Mouse (Mus musculus): ENCODE measurements around the gene Sgca. TPM values are rescaled to one million over a fixed set of nuclear protein-coding genes. Genes with fewer than 3 reads are reported as not detected.

Sgca gene
- polyA plus RNA-seq, 1 experiment from 2014 or later, result not detected

DNA sequence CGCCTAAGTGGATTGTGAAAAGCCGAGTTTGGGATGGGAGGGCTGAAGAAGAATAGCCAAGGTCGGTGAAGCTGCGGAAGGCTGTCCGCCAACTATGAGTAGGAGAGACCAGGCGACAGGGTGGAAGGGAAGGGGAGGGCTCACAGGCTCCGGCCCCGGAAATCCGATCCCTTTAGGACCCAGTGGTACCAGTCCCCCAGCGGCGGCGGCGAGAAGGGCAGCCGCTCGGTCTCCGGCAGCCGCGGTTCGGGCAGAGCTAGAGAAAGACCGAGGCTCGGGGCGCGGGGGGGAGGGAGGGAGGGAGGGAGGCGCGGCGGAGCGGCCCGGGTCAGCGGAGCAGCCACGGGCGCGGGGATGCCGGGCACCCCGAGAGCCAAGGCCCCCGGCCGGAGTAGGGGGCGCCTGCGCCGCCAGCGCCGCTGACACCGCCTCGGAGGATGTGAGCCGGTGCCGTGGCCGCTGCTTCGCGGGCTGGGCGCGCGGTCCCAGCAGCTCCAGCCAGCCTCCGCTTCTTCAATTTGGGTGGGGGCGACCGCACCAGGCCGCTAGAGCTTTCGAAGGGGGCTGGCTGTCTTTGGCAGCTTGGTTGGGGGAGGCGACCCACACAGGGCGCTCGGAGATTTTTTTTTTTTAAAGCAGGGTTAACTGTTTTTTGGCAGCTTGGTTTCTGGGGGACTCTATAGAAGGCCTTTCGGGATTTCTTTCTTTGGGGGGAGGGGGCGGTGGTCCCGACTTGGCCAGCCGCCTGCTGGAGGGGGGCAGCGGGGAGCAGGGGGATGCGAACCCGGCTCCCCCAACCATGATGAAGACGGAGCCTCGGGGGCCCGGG lies 14.8 kb upstream of the Sgca start, which contains the start of gene Ppp1r9b:
Gene Ppp1r9b, plus strand, starts transcription at position 287 of the 829 bp plus-strand sequence.
- Histone ChIP-seq H3K27me3 (ENCODE audit: control insufficient read depth, insufficient read depth, low read length) (peaks cover 4% of the 10 kb centered on the region; the same call in 1 of the 2 replicates), H3K27ac (ENCODE audit: low read depth, low read length) (peak within 1 kb of the TSS; percentile 92), H3K4me3 (ENCODE audit: low read depth, low read length) (peak within 1 kb of the TSS; percentile 97), H3K36me3 (ENCODE audit: control insufficient read depth, insufficient read depth, low read length) (no peaks in the 10 kb centered on the region), H3K4me2 (ENCODE audit: low read depth, low read length) (peak within 1 kb of the TSS; percentile 100), H3K4me1 (ENCODE audit: control insufficient read depth, insufficient read depth, low read length) (peaks cover 49% of the 10 kb centered on the region), H3K9ac (replicated peaks; ENCODE audit: low read depth, low read length) (peak within 1 kb of the TSS; percentile 98), H3K9me3 (ENCODE audit: control insufficient read depth, low read length) (no peaks in the 10 kb centered on the region)
- 0% methylated on average over 57 of the region's 69 CpGs for WGBS
- ATAC-seq (ENCODE audit: low read depth), result peak; percentile 84

DNA sequence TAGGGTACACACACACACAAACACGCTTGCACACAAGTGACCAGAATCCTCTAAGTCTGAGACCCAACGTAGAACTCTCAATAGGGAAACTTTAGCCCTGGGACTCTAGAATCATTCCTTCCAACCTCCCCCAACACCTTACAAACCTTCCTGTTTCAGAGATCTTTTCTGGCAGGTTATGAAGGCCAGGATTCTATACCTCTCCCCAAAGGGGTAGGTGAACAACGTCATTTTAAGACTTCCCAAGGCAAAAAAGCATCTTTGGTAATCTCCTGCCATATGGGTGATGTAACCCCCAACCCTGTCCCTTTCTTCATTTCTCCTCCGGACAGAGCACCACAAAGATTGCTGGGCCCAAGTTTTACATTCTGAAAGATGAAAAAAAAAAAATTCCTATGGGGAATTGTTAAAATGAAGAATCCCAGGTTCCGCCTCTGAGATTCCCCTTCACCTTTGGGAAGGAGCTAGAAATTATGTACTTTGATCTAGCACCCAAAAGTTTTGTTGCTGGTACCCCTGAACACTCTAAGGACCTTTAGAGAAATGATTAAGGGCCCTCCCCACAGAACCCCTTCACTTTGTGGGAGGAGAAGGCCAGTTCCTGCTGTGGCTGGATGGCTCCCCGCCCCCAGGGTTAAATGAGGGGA lies 14.1 kb upstream of the Sgca start:
- Histone ChIP-seq H3K27me3 (ENCODE audit: control insufficient read depth, insufficient read depth, low read length) (peaks cover 4% of the 10 kb centered on the region; the same call in 1 of the 2 replicates), H3K27ac (ENCODE audit: low read depth, low read length) (peak overlapping the region; percentile 92), H3K9me3 (ENCODE audit: control insufficient read depth, low read length) (no peaks in the 10 kb centered on the region), H3K4me3 (ENCODE audit: low read depth, low read length) (peak overlapping the region; percentile 97), H3K36me3 (ENCODE audit: control insufficient read depth, insufficient read depth, low read length) (no peaks in the 10 kb centered on the region), H3K9ac (replicated peaks; ENCODE audit: low read depth, low read length) (peak overlapping the region; percentile 5; the same call in 1 of the 2 replicates), H3K4me1 (ENCODE audit: control insufficient read depth, insufficient read depth, low read length) (peaks cover 41% of the 10 kb centered on the region), H3K4me2 (ENCODE audit: low read depth, low read length) (peak overlapping the region; percentile 100)
- 46% methylated on average over 6 of the region's 6 CpGs for WGBS
- no peak for ATAC-seq (ENCODE audit: low read depth)

DNA sequence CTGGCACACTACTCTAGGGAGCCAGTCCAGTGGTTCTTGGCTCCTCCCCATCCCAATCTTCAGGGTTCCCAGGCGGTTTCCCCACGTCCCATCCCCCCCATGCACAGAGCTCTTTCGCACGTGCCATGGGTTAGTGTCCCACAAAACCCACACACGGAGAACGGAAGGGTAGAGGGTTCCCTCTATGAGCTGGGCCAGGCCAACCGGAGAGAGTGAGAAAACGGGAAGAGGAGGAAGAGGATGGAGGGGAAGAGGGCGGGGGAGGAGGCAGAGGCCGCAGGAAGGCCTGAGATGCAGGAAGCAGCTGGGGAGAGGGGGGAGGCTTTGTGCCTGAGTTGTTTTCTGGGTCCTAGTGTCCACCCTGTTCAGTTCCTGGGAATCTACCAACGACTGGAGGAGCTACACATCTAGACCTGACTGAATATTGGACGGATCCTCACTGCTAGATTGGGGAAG lies 13.5 kb upstream of the Sgca start:
- Histone ChIP-seq H3K9ac (replicated peaks; ENCODE audit: low read depth, low read length) (peak overlapping the region; percentile 63), H3K4me1 (ENCODE audit: control insufficient read depth, insufficient read depth, low read length) (peaks cover 35% of the 10 kb centered on the region), H3K4me3 (ENCODE audit: low read depth, low read length) (peak overlapping the region; percentile 97), H3K27me3 (ENCODE audit: control insufficient read depth, insufficient read depth, low read length) (peaks cover 4% of the 10 kb centered on the region; the same call in 1 of the 2 replicates), H3K4me2 (ENCODE audit: low read depth, low read length) (peak overlapping the region; percentile 100), H3K27ac (ENCODE audit: low read depth, low read length) (peak overlapping the region; percentile 91), H3K36me3 (ENCODE audit: control insufficient read depth, insufficient read depth, low read length) (no peaks in the 10 kb centered on the region), H3K9me3 (ENCODE audit: control insufficient read depth, low read length) (no peaks in the 10 kb centered on the region)
- ATAC-seq (ENCODE audit: low read depth), result peak; percentile 68
- 0% methylated on average over 12 of the region's 12 CpGs for WGBS

DNA sequence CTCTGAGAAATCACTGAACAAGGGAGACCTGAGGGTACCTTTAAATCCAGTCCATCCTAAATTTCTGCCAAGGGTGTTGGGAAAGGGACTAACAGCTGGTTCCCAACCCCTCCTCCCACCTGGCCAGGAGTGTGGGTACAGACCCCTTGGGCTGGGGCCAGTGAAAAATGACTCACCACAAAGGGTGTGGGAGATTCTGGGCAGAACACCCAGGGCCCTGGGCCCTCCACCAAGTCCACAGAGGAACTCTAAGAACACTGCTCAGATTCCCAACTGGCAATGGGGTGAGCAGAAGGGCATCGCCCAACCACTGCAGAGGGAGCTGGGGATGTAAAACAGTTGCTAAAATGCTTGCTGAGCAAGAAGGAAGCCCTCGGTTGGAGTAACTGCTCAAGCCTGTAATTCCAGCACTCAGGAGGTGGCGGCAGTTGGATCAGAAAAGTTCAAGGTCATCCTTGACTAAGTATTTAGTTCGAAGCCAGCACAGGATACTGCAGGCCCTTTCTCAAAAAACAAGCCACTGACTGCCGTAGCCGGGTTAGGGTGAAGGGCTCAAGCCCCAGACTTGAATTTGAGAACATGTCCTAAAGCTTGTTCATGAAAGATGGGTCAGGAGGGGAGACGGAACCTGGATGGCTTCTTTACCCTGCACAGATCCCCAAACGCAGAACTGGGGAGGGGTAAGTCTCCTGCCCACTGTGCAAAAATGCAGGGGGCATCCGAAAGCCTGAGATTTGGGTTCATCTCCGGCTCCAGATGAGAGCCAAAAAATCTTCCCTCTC lies 12.8 kb upstream of the Sgca start:
- Histone ChIP-seq H3K27me3 (ENCODE audit: control insufficient read depth, insufficient read depth, low read length) (peaks cover 4% of the 10 kb centered on the region; the same call in 1 of the 2 replicates), H3K9me3 (ENCODE audit: control insufficient read depth, low read length) (no peaks in the 10 kb centered on the region), H3K4me3 (ENCODE audit: low read depth, low read length) (peak overlapping the region; percentile 40), H3K27ac (ENCODE audit: low read depth, low read length) (peak overlapping the region; percentile 91), H3K4me1 (ENCODE audit: control insufficient read depth, insufficient read depth, low read length) (peaks cover 29% of the 10 kb centered on the region), H3K9ac (replicated peaks; ENCODE audit: low read depth, low read length) (peak overlapping the region; percentile 63), H3K4me2 (ENCODE audit: low read depth, low read length) (peak overlapping the region; percentile 100), H3K36me3 (ENCODE audit: control insufficient read depth, insufficient read depth, low read length) (no peaks in the 10 kb centered on the region)
- no peak for ATAC-seq (ENCODE audit: low read depth)
- whole genome bisulfite sequencing, result 18% methylated on average over 10 of the region's 10 CpGs

DNA sequence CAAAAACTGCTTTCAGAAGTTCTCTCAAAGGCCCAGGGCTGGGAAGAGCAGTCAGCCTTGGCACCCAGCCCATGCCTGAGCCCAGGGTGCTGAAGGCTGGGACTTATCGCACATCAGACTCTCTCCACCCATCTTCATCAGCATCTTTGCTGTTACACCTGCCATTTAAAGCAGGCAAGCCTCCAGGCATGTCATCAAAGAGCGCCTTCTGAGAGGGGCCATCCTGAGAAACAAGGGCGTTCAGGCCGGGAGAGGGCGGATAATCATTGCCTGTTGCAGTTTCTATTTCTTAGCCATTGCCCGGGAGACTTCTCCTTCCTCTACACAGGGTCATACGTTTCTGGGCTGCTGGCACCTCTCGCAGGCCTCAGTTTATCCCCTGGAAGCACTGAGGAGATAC lies 11.7 kb upstream of the Sgca start:
- WGBS, result 82% methylated on average over 8 of the region's 8 CpGs

DNA sequence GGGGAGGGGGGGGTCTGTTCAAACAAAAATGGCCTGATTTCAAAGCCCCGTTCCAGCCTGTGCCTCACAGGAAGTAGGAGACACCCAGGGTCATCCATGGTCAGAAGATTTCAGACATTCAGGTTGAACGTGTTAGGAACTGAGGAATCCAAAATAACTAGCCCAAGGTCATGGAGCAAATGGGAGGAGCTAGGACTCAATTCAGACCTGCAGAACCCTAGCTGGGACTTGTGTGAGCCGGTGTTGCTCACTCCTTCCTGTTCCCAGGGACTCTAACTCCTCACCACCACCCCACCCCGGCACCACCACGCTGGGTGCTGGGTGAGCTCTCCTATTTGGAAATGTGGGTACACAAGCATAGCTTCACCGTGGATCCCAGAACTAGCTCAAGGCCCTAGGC lies 11.2 kb upstream of the Sgca start:
- Histone ChIP-seq H3K9me3 (ENCODE audit: control insufficient read depth, low read length) (no peaks in the 10 kb centered on the region), H3K27me3 (ENCODE audit: control insufficient read depth, insufficient read depth, low read length) (peaks cover 3% of the 10 kb centered on the region; the same call in 1 of the 2 replicates), H3K4me2 (ENCODE audit: low read depth, low read length) (no peak overlapping the region), H3K4me3 (ENCODE audit: low read depth, low read length) (no peak overlapping the region), H3K4me1 (ENCODE audit: control insufficient read depth, insufficient read depth, low read length) (peaks cover 17% of the 10 kb centered on the region), H3K36me3 (ENCODE audit: control insufficient read depth, insufficient read depth, low read length) (no peaks in the 10 kb centered on the region), H3K9ac (replicated peaks; ENCODE audit: low read depth, low read length) (no peak overlapping the region), H3K27ac (ENCODE audit: low read depth, low read length) (no peak overlapping the region)
- 63% methylated on average over 6 of the region's 6 CpGs for WGBS
- no peak for ATAC-seq (ENCODE audit: low read depth)

More for the DNA sequence above, 11.7 kb upstream of the Sgca start:
- H3K27me3 ChIP-seq (ENCODE audit: control insufficient read depth, insufficient read depth, low read length), result peaks cover 4% of the 10 kb centered on the region; the same call in 1 of the 2 replicates
- H3K27ac ChIP-seq (ENCODE audit: low read depth, low read length), result no peak overlapping the region
- H3K4me1 ChIP-seq (ENCODE audit: control insufficient read depth, insufficient read depth, low read length), result peaks cover 19% of the 10 kb centered on the region
- no peak for ATAC-seq (ENCODE audit: low read depth)
- H3K4me3 ChIP-seq (ENCODE audit: low read depth, low read length), result no peak overlapping the region
- H3K9ac ChIP-seq (replicated peaks; ENCODE audit: low read depth, low read length), result no peak overlapping the region
- H3K36me3 ChIP-seq (ENCODE audit: control insufficient read depth, insufficient read depth, low read length), result no peaks in the 10 kb centered on the region
- no peak overlapping the region for H3K4me2 ChIP-seq (ENCODE audit: low read depth, low read length)
- H3K9me3 ChIP-seq (ENCODE audit: control insufficient read depth, low read length), result no peaks in the 10 kb centered on the region

DNA sequence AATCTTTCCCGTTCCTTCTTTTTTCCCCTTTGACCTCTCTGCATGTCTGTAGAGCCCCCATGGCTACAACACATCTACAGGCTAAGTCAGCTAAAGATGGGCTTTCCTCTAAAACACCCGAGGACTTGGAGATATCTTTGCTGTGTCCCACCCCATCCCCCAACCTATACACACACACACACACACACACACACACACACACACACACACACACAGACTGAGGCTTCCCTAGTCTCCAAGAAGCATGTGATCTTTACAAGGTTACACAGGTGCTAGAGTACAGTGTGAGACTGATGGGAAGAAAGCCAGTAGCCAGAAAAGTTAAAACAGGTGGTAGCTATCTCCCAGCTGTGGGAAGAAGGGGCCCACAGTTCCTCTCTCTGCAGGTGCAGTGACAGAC lies 10.3 kb upstream of the Sgca start:
- Histone ChIP-seq H3K4me1 (ENCODE audit: control insufficient read depth, insufficient read depth, low read length) (peaks cover 15% of the 10 kb centered on the region), H3K27ac (ENCODE audit: low read depth, low read length) (no peak overlapping the region), H3K4me2 (ENCODE audit: low read depth, low read length) (no peak overlapping the region), H3K9me3 (ENCODE audit: control insufficient read depth, low read length) (no peaks in the 10 kb centered on the region), H3K4me3 (ENCODE audit: low read depth, low read length) (no peak overlapping the region), H3K27me3 (ENCODE audit: control insufficient read depth, insufficient read depth, low read length) (no peaks in the 10 kb centered on the region), H3K36me3 (ENCODE audit: control insufficient read depth, insufficient read depth, low read length) (no peaks in the 10 kb centered on the region), H3K9ac (replicated peaks; ENCODE audit: low read depth, low read length) (no peak overlapping the region)
- WGBS, result 71% methylated on average over 2 of the region's 2 CpGs
- ATAC-seq (ENCODE audit: low read depth), result no peak

DNA sequence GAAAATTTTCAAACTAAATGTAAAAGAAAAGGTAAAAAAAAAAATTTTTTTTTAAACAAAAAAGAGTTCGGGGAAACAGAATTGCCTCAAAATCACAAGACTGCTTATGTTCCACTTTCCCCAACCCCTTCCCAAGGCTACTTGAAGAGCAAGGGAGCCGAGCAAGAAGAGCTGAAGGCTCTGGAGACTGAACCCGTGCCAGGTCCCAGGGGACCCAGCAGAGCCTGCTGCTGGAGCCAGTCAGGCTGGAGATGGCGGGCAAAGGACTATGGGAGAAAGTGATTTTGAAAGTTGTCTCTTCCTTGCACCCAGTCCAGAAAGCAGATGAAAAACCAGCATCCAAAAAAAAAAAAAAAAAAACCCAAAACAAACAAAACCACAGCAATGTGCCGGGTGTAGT lies 9.7 kb upstream of the Sgca start:
- no peaks in the 10 kb centered on the region for H3K27me3 ChIP-seq (ENCODE audit: control insufficient read depth, insufficient read depth, low read length)
- no peak overlapping the region for H3K4me3 ChIP-seq (ENCODE audit: low read depth, low read length)
- 75% methylated on average over 5 of the region's 5 CpGs for WGBS
- no peaks in the 10 kb centered on the region for H3K9me3 ChIP-seq (ENCODE audit: control insufficient read depth, low read length)
- peaks cover 15% of the 10 kb centered on the region for H3K4me1 ChIP-seq (ENCODE audit: control insufficient read depth, insufficient read depth, low read length)
- H3K9ac ChIP-seq (replicated peaks; ENCODE audit: low read depth, low read length), result no peak overlapping the region
- H3K27ac ChIP-seq (ENCODE audit: low read depth, low read length), result no peak overlapping the region
- no peak for ATAC-seq (ENCODE audit: low read depth)
- no peak overlapping the region for H3K4me2 ChIP-seq (ENCODE audit: low read depth, low read length)
- H3K36me3 ChIP-seq (ENCODE audit: control insufficient read depth, insufficient read depth, low read length), result no peaks in the 10 kb centered on the region

Measured in neural tube, embryonic 14.5 days (tissue).